In the genomic region with DNA sequence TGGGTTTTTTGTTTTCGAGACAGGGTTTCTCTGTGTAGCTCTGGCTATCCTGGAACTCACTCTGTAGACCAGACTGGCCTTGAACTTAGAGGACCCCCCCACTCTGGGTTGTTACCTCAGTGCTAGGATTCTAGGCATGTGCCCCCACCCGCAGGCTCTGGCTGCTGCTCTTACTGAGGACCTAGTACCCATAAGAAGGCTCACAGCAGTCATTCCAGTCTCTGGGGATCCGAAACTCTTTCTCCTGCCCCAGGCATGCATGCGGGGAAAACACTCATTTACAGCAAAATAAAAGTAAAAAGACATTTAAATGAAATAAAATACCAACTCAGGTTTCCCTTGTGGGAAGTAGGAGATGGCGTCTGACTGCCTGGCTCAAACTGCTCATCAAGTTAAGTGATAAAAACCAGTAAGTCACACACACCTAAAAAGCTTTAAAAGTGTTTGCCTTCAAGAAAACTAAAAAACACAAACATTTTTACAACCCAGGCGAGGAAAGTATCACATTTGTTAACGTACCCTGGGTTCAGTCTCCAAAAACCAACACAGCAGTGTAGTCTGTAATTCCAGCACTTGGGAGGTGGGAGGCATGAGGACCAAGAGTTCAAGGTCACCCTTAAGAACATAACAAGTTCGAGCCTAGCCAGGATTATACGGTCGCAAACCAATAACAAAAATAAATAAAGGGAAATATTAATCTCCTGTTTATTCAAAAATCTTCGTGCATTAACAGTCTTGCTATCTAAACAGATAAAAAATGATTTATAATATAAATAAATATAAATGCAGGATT, we compare ENCODE assay signal across 8 mouse cellular contexts. TPM values are rescaled to one million over a fixed set of nuclear protein-coding genes. Genes with fewer than 3 reads are reported as not detected.
DNase-seq lines count a peak whose midpoint lies in the region; ATAC-seq and TF ChIP-seq lines count a peak whose summit lies in the region.

No protein-coding gene starts in this region.

- H3K9me3 ChIP-seq in limb, embryonic 14.5 days (ENCODE audit: control insufficient read depth, low read length), result no peaks in the 10 kb centered on the region
- H3K9me3 ChIP-seq in stomach, embryonic 16.5 days (replicated peaks; ENCODE audit: control insufficient read depth, low read length), result no peaks in the 10 kb centered on the region

- peak; percentile 52 for DNase-seq in cerebellum, adult 9-11 months
- no peak for DNase-seq in cerebellum, postnatal 36 days
- DNase-seq in spleen, adult 2 months (ENCODE audit: low read depth in 1 of 2, low spot score in 2 of 2), result no peak
- no peak for DNase-seq in spleen, postnatal 4 days (ENCODE audit: low spot score in 2 of 2)
- no peak for DNase-seq in limb, embryonic 14.5 days (ENCODE audit: low spot score)
- no peak for DNase-seq in urinary bladder, postnatal 4 days (ENCODE audit: low spot score in 2 of 2)
- no peak for DNase-seq in urinary bladder, postnatal 25 days (ENCODE audit: low spot score)

- no peaks in the 10 kb centered on the region for H3K27me3 ChIP-seq in spleen, adult 2 months (ENCODE audit: control insufficient read depth, insufficient read depth, low read length)
- no peaks in the 10 kb centered on the region for H3K27me3 ChIP-seq in limb, embryonic 14.5 days (ENCODE audit: control insufficient read depth, insufficient read depth, low read length)
- no peaks in the 10 kb centered on the region for H3K27me3 ChIP-seq in stomach, embryonic 16.5 days (ENCODE audit: control insufficient read depth, insufficient read depth, low read length)

- peaks cover 12% of the 10 kb centered on the region for H3K36me3 ChIP-seq in spleen, adult 2 months (ENCODE audit: control insufficient read depth, insufficient read depth, low read length)
- H3K36me3 ChIP-seq in limb, embryonic 14.5 days (ENCODE audit: control insufficient read depth, insufficient read depth, low read length), result peaks cover 15% of the 10 kb centered on the region
- H3K36me3 ChIP-seq in stomach, embryonic 16.5 days (ENCODE audit: control insufficient read depth, insufficient read depth, low read length), result peaks cover 8% of the 10 kb centered on the region; the same call in 1 of the 2 replicates

- H3K27ac ChIP-seq in spleen, adult 2 months (ENCODE audit: insufficient read depth, low read length), result no peak overlapping the region
- no peak overlapping the region for H3K27ac ChIP-seq in limb, embryonic 14.5 days (replicated peaks; ENCODE audit: low read depth, low read length)
- H3K27ac ChIP-seq in stomach, embryonic 16.5 days (ENCODE audit: low read length), result no peak overlapping the region

- H3K4me2 ChIP-seq in limb, embryonic 14.5 days (replicated peaks; ENCODE audit: low read depth, low read length, severe bottlenecking), result peak overlapping the region; percentile 77
- peak overlapping the region; percentile 91 for H3K4me2 ChIP-seq in stomach, embryonic 16.5 days (ENCODE audit: low read depth, low read length)

- H3K4me1 ChIP-seq in spleen, adult 2 months (ENCODE audit: control insufficient read depth, insufficient read depth, insufficient read length), result peaks cover 13% of the 10 kb centered on the region; the same call in 1 of the 2 replicates
- no peaks in the 10 kb centered on the region for H3K4me1 ChIP-seq in limb, embryonic 14.5 days (ENCODE audit: control insufficient read depth, insufficient read depth, low read length)
- H3K4me1 ChIP-seq in stomach, embryonic 16.5 days (ENCODE audit: control insufficient read depth, insufficient read depth, low read length), result peaks cover 6% of the 10 kb centered on the region

- WGBS in spleen, adult 2 months, result 59% methylated on average over 11 of the region's 11 CpGs
- 46% methylated on average over 11 of the region's 11 CpGs for WGBS in limb, embryonic 14.5 days
- WGBS in stomach, embryonic 16.5 days, result 40% methylated on average over 11 of the region's 11 CpGs

- H3K9ac ChIP-seq in limb, embryonic 14.5 days (ENCODE audit: low read depth, low read length, severe bottlenecking), result peak overlapping the region; percentile 66
- H3K9ac ChIP-seq in stomach, embryonic 16.5 days (ENCODE audit: low read length), result peak overlapping the region; percentile 79

- TF ChIP-seq CTCF in spleen, adult 2 months (IDR thresholded peaks at IDR 0.05; ENCODE audit: extremely low read depth, insufficient read depth, insufficient read length, insufficient replicate concordance), result no peak

- TF ChIP-seq POLR2A in spleen, adult 2 months (IDR thresholded peaks at IDR 0.05; ENCODE audit: low read depth, low read length), result no peak
- TF ChIP-seq POLR2A in limb, embryonic 14.5 days (IDR thresholded peaks at IDR 0.05; ENCODE audit: borderline replicate concordance, extremely low read depth, insufficient read depth, insufficient read length), result no peak

- peak overlapping the region; percentile 81 for H3K4me3 ChIP-seq in spleen, adult 2 months (ENCODE audit: extremely low read depth, insufficient read depth, insufficient read length)
- H3K4me3 ChIP-seq in limb, embryonic 14.5 days (replicated peaks; ENCODE audit: low read length), result peak overlapping the region; percentile 67
- H3K4me3 ChIP-seq in stomach, embryonic 16.5 days (replicated peaks; ENCODE audit: low read length), result peak overlapping the region; percentile 75

- no peak for ATAC-seq in limb, embryonic 14.5 days (ENCODE audit: low FRiP score, low read depth)
- ATAC-seq in stomach, embryonic 16.5 days (ENCODE audit: insufficient read depth, low FRiP score), result no peak

RNA-seq across cellular contexts. Expression of a gene that starts 1.1 kb away (rescaled TPM):
- polyA plus RNA-seq in spleen, adult 2 months (2012; rRNA removed), result 64.0 and 82.0 TPM in 2 replicates
- 30.7 and 36.3 TPM in 2 replicates for polyA plus RNA-seq in limb, embryonic 14.5 days (2012; rRNA removed)
- polyA plus RNA-seq in limb, embryonic 14.5 days (2014; fragmentation: Nextera tagmentation; extraction: Ambion mirVana), result 20.9 and 26.9 TPM in 2 replicates
- polyA plus RNA-seq in stomach, embryonic 16.5 days (2015; fragmentation: Nextera tagmentation; extraction: Ambion mirVana), result 22.1 and 22.7 TPM in 2 replicates

RNA-seq across cellular contexts. Expression of a gene that starts 14.3 kb away (rescaled TPM):
- polyA plus RNA-seq in spleen, adult 2 months (2012; rRNA removed), result 175 and 210 TPM in 2 replicates
- 34.2 and 36.1 TPM in 2 replicates for polyA plus RNA-seq in limb, embryonic 14.5 days (2012; rRNA removed)
- polyA plus RNA-seq in limb, embryonic 14.5 days (2014; fragmentation: Nextera tagmentation; extraction: Ambion mirVana), result 23.1 and 23.5 TPM in 2 replicates
- polyA plus RNA-seq in stomach, embryonic 16.5 days (2015; fragmentation: Nextera tagmentation; extraction: Ambion mirVana), result 35.9 and 47.4 TPM in 2 replicates

RNA-seq across cellular contexts. Expression of a gene that starts 23.2 kb away (rescaled TPM):
- polyA plus RNA-seq in spleen, adult 2 months (2012; rRNA removed), result 39.4 and 40.9 TPM in 2 replicates
- polyA plus RNA-seq in limb, embryonic 14.5 days (2012; rRNA removed), result 39.5 and 48.2 TPM in 2 replicates
- polyA plus RNA-seq in limb, embryonic 14.5 days (2014; fragmentation: Nextera tagmentation; extraction: Ambion mirVana), result 17.7 and 19.1 TPM in 2 replicates
- 17.4 and 18.8 TPM in 2 replicates for polyA plus RNA-seq in stomach, embryonic 16.5 days (2015; fragmentation: Nextera tagmentation; extraction: Ambion mirVana)

RNA-seq across cellular contexts. Expression of a gene that starts 23.3 kb away (rescaled TPM):
- polyA plus RNA-seq in spleen, adult 2 months (2012; rRNA removed), result 10.6 and 13.6 TPM in 2 replicates
- 40.2 and 47.4 TPM in 2 replicates for polyA plus RNA-seq in limb, embryonic 14.5 days (2012; rRNA removed)
- 86.6 and 89.0 TPM in 2 replicates for polyA plus RNA-seq in limb, embryonic 14.5 days (2014; fragmentation: Nextera tagmentation; extraction: Ambion mirVana)
- 78.5 and 91.1 TPM in 2 replicates for polyA plus RNA-seq in stomach, embryonic 16.5 days (2015; fragmentation: Nextera tagmentation; extraction: Ambion mirVana)
